ENCODE assay signal across 9 mouse cellular contexts in the genomic region with DNA sequence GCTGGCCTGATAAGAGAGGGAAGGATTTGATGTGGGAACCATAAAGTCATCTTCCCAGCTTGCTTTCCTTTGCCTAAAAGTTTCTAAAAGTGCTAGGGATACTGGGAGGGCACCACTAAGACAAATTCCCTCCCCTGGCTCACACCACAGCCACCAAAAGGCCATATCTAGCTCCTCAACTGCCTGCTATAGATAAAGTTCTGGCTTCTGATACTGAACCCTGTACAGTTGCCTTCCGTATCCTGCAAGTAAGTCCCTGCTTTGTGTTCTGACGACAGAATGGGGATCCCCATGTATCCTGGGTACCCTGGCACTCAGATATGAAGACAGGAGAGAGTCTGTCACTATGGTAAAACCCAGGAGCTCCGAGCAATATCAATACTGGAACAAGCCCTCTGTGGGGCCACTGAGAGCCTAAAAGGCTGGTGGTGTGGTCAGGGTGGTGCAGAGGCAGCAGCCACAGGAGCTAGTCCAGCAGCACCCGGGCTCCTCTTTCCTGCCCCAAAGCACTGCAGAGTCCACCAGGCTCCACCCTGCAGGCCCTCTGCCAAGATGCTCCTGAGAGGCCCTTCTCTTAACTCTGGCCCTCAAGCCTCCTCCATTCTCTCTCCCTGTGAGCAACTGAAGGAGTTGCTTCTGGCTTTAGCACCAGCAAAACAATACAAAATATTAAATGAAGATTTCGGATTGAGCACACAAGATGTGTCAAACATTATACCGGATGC. TPM values are rescaled to one million over a fixed set of nuclear protein-coding genes. Genes with fewer than 3 reads are reported as not detected.
DNase-seq lines count a peak whose midpoint lies in the region; ATAC-seq and TF ChIP-seq lines count a peak whose summit lies in the region.
"Had no signal": no experiment of that assay in that cellular context is flagged by ENCODE, and none has a peak within 500 bp of the region (broad histone marks: within the 10 kb centered on the region; RNA-seq: fewer than 3 reads in every experiment).

No protein-coding gene starts in this region.

- H3K27me3 ChIP-seq in forebrain, embryonic 14.5 days (replicated peaks; ENCODE audit: control insufficient read depth, insufficient read depth, low read length) = no peaks in the 10 kb centered on the region
- peaks cover 7% of the 10 kb centered on the region; the same call in 1 of the 2 replicates for H3K27me3 ChIP-seq in thymus, adult 2 months (ENCODE audit: control insufficient read depth, insufficient read depth, low read length)

- peaks cover 43% of the 10 kb centered on the region for H3K4me1 ChIP-seq in forebrain, embryonic 14.5 days (ENCODE audit: control insufficient read depth, insufficient read depth, low read length)
- peaks cover 12% of the 10 kb centered on the region for H3K4me1 ChIP-seq in thymus, adult 2 months (replicated peaks; ENCODE audit: control insufficient read depth, insufficient read depth, low read length)

- no peak for ATAC-seq in forebrain, embryonic 14.5 days

- no peaks in the 10 kb centered on the region for H3K9me3 ChIP-seq in forebrain, embryonic 14.5 days (replicated peaks; ENCODE audit: control insufficient read depth, low read length)

- DNase-seq in cerebellum, postnatal 10 days = peak; percentile 67 to 73
- DNase-seq in cerebellum, adult 11 months = no peak
- peak; percentile 42 for DNase-seq in 3134 (ENCODE audit: extremely low read depth, insufficient read length, low spot score)
- no peak for DNase-seq in forebrain, embryonic 14.5 days (ENCODE audit: low spot score)
- DNase-seq in lung, postnatal 25 days (ENCODE audit: low spot score) = peak; percentile 61
- no peak for DNase-seq in thymus, adult 2 months
- DNase-seq in frontal cortex, postnatal 25 days (ENCODE audit: low spot score in 2 of 2) = no peak
- no peak for DNase-seq in right cerebral cortex, postnatal 4 days
- DNase-seq: adrenal gland, postnatal 36 days had no signal

- no peak for TF ChIP-seq CTCF in thymus, adult 2 months (IDR thresholded peaks at IDR 0.05; ENCODE audit: borderline replicate concordance, control insufficient read depth, extremely low read depth, insufficient read depth, low read length, poor library complexity)

- peaks cover 23% of the 10 kb centered on the region for H3K36me3 ChIP-seq in forebrain, embryonic 14.5 days (ENCODE audit: control insufficient read depth, insufficient read depth, low read length)
- no peaks in the 10 kb centered on the region for H3K36me3 ChIP-seq in thymus, adult 2 months (ENCODE audit: control insufficient read depth, insufficient read depth, low read length)

- no peak for TF ChIP-seq POLR2A in thymus, adult 2 months (IDR thresholded peaks at IDR 0.05; ENCODE audit: control insufficient read depth, extremely low read depth, insufficient read depth, low read length, poor library complexity)

- 72% methylated on average over 6 of the region's 6 CpGs for WGBS in forebrain, embryonic 14.5 days
- WGBS in thymus, adult 2 months = 78% methylated on average over 6 of the region's 6 CpGs

- peak overlapping the region; percentile 84; the same call in 1 of the 2 replicates for H3K4me2 ChIP-seq in forebrain, embryonic 14.5 days (ENCODE audit: low read length)

- no peak overlapping the region; the same call in 1 of the 2 replicates for H3K9ac ChIP-seq in forebrain, embryonic 14.5 days (ENCODE audit: low read length)

- H3K4me3 ChIP-seq in forebrain, embryonic 14.5 days (ENCODE audit: low read depth, low read length) = no peak overlapping the region
- H3K4me3 ChIP-seq in thymus, adult 2 months (ENCODE audit: control insufficient read depth, insufficient read depth, low read length) = no peak overlapping the region

- H3K27ac ChIP-seq in forebrain, embryonic 14.5 days (ENCODE audit: low read depth, low read length) = peak overlapping the region; percentile 82; the same call in 1 of the 2 replicates
- no peak overlapping the region for H3K27ac ChIP-seq in thymus, adult 2 months (ENCODE audit: control insufficient read depth, insufficient read depth, low read length)

RNA-seq across cellular contexts. Expression of a gene that starts 8.0 kb away (rescaled TPM):
- 3.2 and 3.7 TPM in 2 replicates for polyA plus RNA-seq in forebrain, embryonic 14.5 days (2014; fragmentation: Nextera tagmentation; extraction: Ambion mirVana)
- 6.4 and 9.0 TPM in 2 replicates for polyA plus RNA-seq in thymus, adult 2 months (2012; rRNA removed)

RNA-seq across cellular contexts. Expression of a gene that starts 10.7 kb away (rescaled TPM):
- 49.3 and 54.5 TPM in 2 replicates for polyA plus RNA-seq in forebrain, embryonic 14.5 days (2014; fragmentation: Nextera tagmentation; extraction: Ambion mirVana)
- 10.6 and 11.4 TPM in 2 replicates for polyA plus RNA-seq in thymus, adult 2 months (2012; rRNA removed)

RNA-seq across cellular contexts. Expression of a gene that starts 15.7 kb away (rescaled TPM):
- polyA plus RNA-seq in forebrain, embryonic 14.5 days (2014; fragmentation: Nextera tagmentation; extraction: Ambion mirVana) = 0.99 and 1.5 TPM in 2 replicates
- polyA plus RNA-seq in thymus, adult 2 months (2012; rRNA removed) = 10.4 and 13.9 TPM in 2 replicates

RNA-seq across cellular contexts. Expression of a gene that starts 15.9 kb away (rescaled TPM):
- polyA plus RNA-seq in forebrain, embryonic 14.5 days (2014; fragmentation: Nextera tagmentation; extraction: Ambion mirVana) = 37.1 and 37.9 TPM in 2 replicates
- polyA plus RNA-seq in thymus, adult 2 months (2012; rRNA removed) = 76.1 and 78.0 TPM in 2 replicates

RNA-seq across cellular contexts. Expression of a gene that starts 43.5 kb away (rescaled TPM):
- polyA plus RNA-seq in forebrain, embryonic 14.5 days (2014; fragmentation: Nextera tagmentation; extraction: Ambion mirVana) = 16.1 and 24.6 TPM in 2 replicates
- 16.2 and 19.6 TPM in 2 replicates for polyA plus RNA-seq in thymus, adult 2 months (2012; rRNA removed)

Comparison
In these comparisons a context has a peak if more than half of its experiments do, and no peak if none do; other contexts are left out.
1. DNase-seq: peak in cerebellum, postnatal 10 days (2 of 2), 3134 (single experiment) and lung, postnatal 25 days (single experiment); none in cerebellum, adult 11 months (single experiment), forebrain, embryonic 14.5 days (single experiment), thymus, adult 2 months (single experiment), frontal cortex, postnatal 25 days (0 of 2) and right cerebral cortex, postnatal 4 days (single experiment).